Mouse (Mus musculus) CH12.LX (cell line): ENCODE measurements at regions not wholly inside any gene's neighbourhood (a gene's known extent, or its start where the extent isn't known, plus 50 kb on each side); places are given as distances from the start of the nearest gene placed in this dataset.

Experiments
- DNase-seq: peaks from one replicate; pipeline ENCODE4 v3.0.0-alpha.2; 2013; ENCODE audit errors: extremely low read depth
- H3K27ac ChIP-seq: 2 replicates; pipeline ENCODE4 v1.5.1; 2012; ENCODE audit warnings: low read depth, mild to moderate bottlenecking, control low read depth, moderate library complexity; ENCODE audit not compliant: insufficient read depth
- H3K27me3 ChIP-seq: replicated peaks from 2 replicates; pipeline ENCODE3; 2012; ENCODE audit warnings: inconsistent platforms
- H3K36me3 ChIP-seq, 2 experiments: replicated peaks in 1 of 2; 2 replicates each; pipeline versions ENCODE3 to v1.6.1; 2012; ENCODE audit warnings: inconsistent platforms in 1 of 2, low read length in 1 of 2, mild to moderate bottlenecking in 1 of 2, mixed read lengths in 1 of 2, moderate library complexity in 1 of 2; ENCODE audit not compliant: control insufficient read depth in 1 of 2, insufficient read depth in 1 of 2
- H3K4me1 ChIP-seq, 2 experiments: 2 replicates each; pipeline ENCODE4 v1.6.1; 2012; ENCODE audit warnings: inconsistent platforms in 1 of 2, moderate library complexity in 1 of 2; ENCODE audit not compliant: insufficient read depth in 2 of 2, control insufficient read depth in 1 of 2
- H3K4me2 ChIP-seq: 2 replicates; pipeline ENCODE4 v1.6.1; 2012; ENCODE audit warnings: low read depth, mild to moderate bottlenecking, control low read depth; ENCODE audit not compliant: poor library complexity, insufficient read depth, severe bottlenecking
- H3K4me3 ChIP-seq, 3 experiments: fragments of 150-350 bp in 1 of 3; sonication (generic) in 1 of 3; replicated peaks in 1 of 3; 2 replicates each; pipeline versions ENCODE3 to v1.5.1; 2011 to 2012; ENCODE audit warnings: low read depth in 2 of 3, low read length in 2 of 3, mild to moderate bottlenecking in 2 of 3, moderate library complexity in 2 of 3, control low read depth in 1 of 3, improper control_type of control experiment in 1 of 3, inconsistent platforms in 1 of 3, mixed read lengths in 1 of 3; ENCODE audit not compliant: poor library complexity in 1 of 3
- H3K79me2 ChIP-seq: replicated peaks from 2 replicates; pipeline ENCODE4 v1.6.1; 2012; ENCODE audit warnings: mild to moderate bottlenecking, moderate library complexity; ENCODE audit not compliant: control insufficient read depth, poor library complexity, insufficient read depth, severe bottlenecking; ENCODE audit errors: extremely low read depth
- H3K9ac ChIP-seq: 2 replicates; pipeline ENCODE4 v1.6.1; 2012; ENCODE audit warnings: low read depth, mild to moderate bottlenecking, control low read depth, moderate library complexity; ENCODE audit not compliant: insufficient read depth
- H3K9me3 ChIP-seq: replicated peaks from 2 replicates; pipeline ENCODE3; 2012; ENCODE audit warnings: low read length, inconsistent platforms, mixed read lengths
- BHLHE40 ChIP-seq: IDR thresholded peaks from 2 replicates; pipeline ENCODE4 v1.6.1; 2011; ENCODE audit warnings: mild to moderate bottlenecking, low read depth, low read length, improper control_type of control experiment
- CHD1 ChIP-seq: IDR thresholded peaks from 2 replicates; pipeline ENCODE4 v1.6.1; 2012; ENCODE audit warnings: low read depth, low read length, improper control_type of control experiment, inconsistent platforms
- CHD2 ChIP-seq: IDR thresholded peaks from 2 replicates; pipeline ENCODE4 v1.6.1; 2011; ENCODE audit warnings: low read length, improper control_type of control experiment
- E2F4 ChIP-seq: IDR thresholded peaks from 2 replicates; pipeline ENCODE4 v1.6.1; 2011; ENCODE audit warnings: low read depth, low read length, improper control_type of control experiment; ENCODE audit not compliant: insufficient replicate concordance
- ELF1 ChIP-seq: IDR thresholded peaks from 2 replicates; pipeline ENCODE4 v1.6.1; 2014; ENCODE audit warnings: low read depth, mild to moderate bottlenecking, inconsistent platforms, low read length, improper control_type of control experiment
- GABPA ChIP-seq: IDR thresholded peaks from 2 replicates; pipeline ENCODE4 v1.6.1; 2012; ENCODE audit warnings: low read depth, low read length, improper control_type of control experiment, inconsistent platforms; ENCODE audit not compliant: insufficient replicate concordance
- KAT2A ChIP-seq: IDR thresholded peaks from 2 replicates; pipeline ENCODE4 v1.6.1; 2012; ENCODE audit warnings: low read length, improper control_type of control experiment, inconsistent platforms; ENCODE audit not compliant: insufficient replicate concordance
- MAFK ChIP-seq: IDR thresholded peaks from 2 replicates; pipeline ENCODE4 v1.6.1; 2011; ENCODE audit warnings: low read length, improper control_type of control experiment; ENCODE audit not compliant: insufficient replicate concordance
- MAZ ChIP-seq: IDR thresholded peaks from 2 replicates; pipeline ENCODE4 v1.6.1; 2012; ENCODE audit warnings: low read depth, mild to moderate bottlenecking, inconsistent platforms, low read length, improper control_type of control experiment, moderate library complexity
- MEF2A ChIP-seq: IDR thresholded peaks from 2 replicates; pipeline ENCODE4 v1.6.1; 2014; ENCODE audit warnings: low read depth, mild to moderate bottlenecking, inconsistent platforms, low read length, improper control_type of control experiment, borderline replicate concordance
- NELFE ChIP-seq: IDR thresholded peaks from 2 replicates; pipeline ENCODE4 v1.6.1; 2011; ENCODE audit warnings: low read depth, low read length, improper control_type of control experiment
- POLR2A ChIP-seq: IDR thresholded peaks from 2 replicates; pipeline ENCODE4 v1.6.1; 2011; ENCODE audit warnings: low read depth, mild to moderate bottlenecking, improper control_type of control experiment, low read length
- RAD21 ChIP-seq: IDR thresholded peaks from 2 replicates; pipeline ENCODE4 v1.6.1; 2011; ENCODE audit warnings: low read depth, mild to moderate bottlenecking, low read length, improper control_type of control experiment, moderate library complexity
- RCOR1 ChIP-seq: conservative IDR thresholded peaks from 2 replicates; pipeline ENCODE4 v1.6.1; 2012; ENCODE audit warnings: low read depth, mild to moderate bottlenecking, inconsistent platforms, low read length, improper control_type of control experiment
- SMC3 ChIP-seq: IDR thresholded peaks from 2 replicates; pipeline ENCODE4 v1.6.1; 2011; ENCODE audit warnings: low read depth, low read length, improper control_type of control experiment
- TBP ChIP-seq: conservative IDR thresholded peaks from 2 replicates; pipeline ENCODE4 v1.6.1; 2011; ENCODE audit warnings: low read depth, low read length, improper control_type of control experiment
- USF2 ChIP-seq: conservative IDR thresholded peaks from 2 replicates; pipeline ENCODE4 v1.6.1; 2011; ENCODE audit warnings: low read depth, low read length, improper control_type of control experiment
- ZC3H11A ChIP-seq: IDR thresholded peaks from 2 replicates; pipeline ENCODE4 v1.6.1; 2012; ENCODE audit warnings: low read depth, mild to moderate bottlenecking, inconsistent platforms, low read length, improper control_type of control experiment
- ZKSCAN1 ChIP-seq: IDR thresholded peaks from 2 replicates; pipeline ENCODE4 v1.6.1; 2012; ENCODE audit warnings: low read depth, inconsistent platforms, low read length, improper control_type of control experiment, borderline replicate concordance
- ZNF384 ChIP-seq: IDR thresholded peaks from 2 replicates; pipeline ENCODE4 v1.6.1; 2012; ENCODE audit warnings: low read depth, low read length, improper control_type of control experiment, inconsistent platforms
- dilution Hi-C: fragments of 300-500 bp; cut with MboI; formaldehyde crosslinking; loops from 2 replicates; pipeline ENCODE4 v1.14.3; 2020; ENCODE audit warnings: low sequenced_read_pairs; ENCODE audit not compliant: extremely low pct_unique_long_range_greater_than_20kb, extremely low pct_ligation_motif_present
- in situ Hi-C: fragments of 300-500 bp; cut with MboI; formaldehyde crosslinking; loops from 3 replicates; pipeline ENCODE4 v1.14.3; 2019; ENCODE audit warnings: low sequenced_read_pairs, low pct_ligation_motif_present, low pct_unique_long_range_greater_than_20kb, mixed read lengths

GRCm38 (mm10) chr10:17475976-17476375 is 247.0 kb upstream of the Cited2 start:
- Histone ChIP-seq H3K4me3 (no peak overlapping the region), H3K4me2 (no peak overlapping the region), H3K36me3 (no peaks in the 10 kb centered on the region), H3K4me1 (no peaks in the 10 kb centered on the region)
- dilution Hi-C loops, result no loop called here
- no peak for TF ChIP-seq CHD1
- TF ChIP-seq MAZ, result no peak
- TF ChIP-seq RCOR1, result no peak
- TF ChIP-seq USF2, result no peak
- TF ChIP-seq, all 38 proteins: peak for 0
- Histone ChIP-seq H3K27ac (no peak overlapping the region), H3K79me2 (no peaks in the 10 kb centered on the region), H3K9ac (no peak overlapping the region), H3K27me3 (no peaks in the 10 kb centered on the region), H3K9me3 (no peaks in the 10 kb centered on the region)
- DNase-seq, result no peak
- in situ Hi-C loops, result no loop called here

DNA sequence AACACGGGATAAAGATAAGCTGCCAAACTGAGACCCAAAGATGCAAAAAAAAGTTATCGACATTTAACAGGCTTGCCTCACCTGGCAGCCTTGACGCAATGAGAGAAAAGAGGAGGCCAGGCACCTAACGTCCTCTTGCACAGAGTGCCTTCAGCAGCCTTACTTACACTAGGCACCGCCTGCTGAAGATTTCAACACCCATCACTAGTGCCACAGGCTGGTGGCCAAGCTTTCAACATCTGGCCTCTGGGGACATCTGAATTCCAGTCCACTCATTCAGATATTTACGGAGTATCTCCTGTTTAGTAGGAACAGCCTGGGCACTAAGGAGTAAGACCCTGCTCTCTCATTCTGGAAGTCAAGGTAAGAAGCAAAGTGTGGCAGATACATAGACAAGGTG is 246.3 kb upstream of the Cited2 start:
- H3K9me3 ChIP-seq, result no peaks in the 10 kb centered on the region
- no peak for DNase-seq
- no peak overlapping the region for H3K4me3 ChIP-seq
- no peaks in the 10 kb centered on the region for H3K79me2 ChIP-seq
- no peak for TF ChIP-seq E2F4
- TF ChIP-seq ZNF384, result no peak
- no peak for TF ChIP-seq USF2
- no peak for TF ChIP-seq MAFK
- TF ChIP-seq SMC3, result no peak
- no peak for TF ChIP-seq ZC3H11A
- no peak for TF ChIP-seq RAD21
- no peak for TF ChIP-seq MEF2A
- no peak for TF ChIP-seq BHLHE40
- no peak for TF ChIP-seq ZKSCAN1
- TF ChIP-seq CHD2, result no peak
- TF ChIP-seq KAT2A, result no peak
- TF ChIP-seq POLR2A, result no peak
- TF ChIP-seq GABPA, result no peak
- no peak for TF ChIP-seq TBP
- no peak for TF ChIP-seq NELFE
- no peak for TF ChIP-seq ELF1
- no peak overlapping the region for H3K9ac ChIP-seq
- H3K27me3 ChIP-seq, result no peaks in the 10 kb centered on the region
- no peaks in the 10 kb centered on the region for H3K36me3 ChIP-seq
- no peak overlapping the region for H3K4me2 ChIP-seq
- dilution Hi-C loops, result no loop called here
- in situ Hi-C loops, result no loop called here
- no peak overlapping the region for H3K27ac ChIP-seq
- H3K4me1 ChIP-seq, result no peaks in the 10 kb centered on the region
